Mouse (Mus musculus): ENCODE data around the gene Gm12248.

GRCm38 (mm10) chr11:58096160-58096559 is 3.2 kb upstream of the Gm12248 start:
- TF ChIP-seq CTCF (IDR thresholded peaks at IDR 0.05; ENCODE audit: low read depth) (no peak), EP300 (IDR thresholded peaks at IDR 0.05; ENCODE audit: low read depth) (no peak)
